Mouse (Mus musculus): ENCODE data around the gene Col5a1.

GRCm38 (mm10) chr2:28068537-28068878 lies 182.3 kb downstream of the Col5a1 start:
- TF ChIP-seq CTCF (IDR thresholded peaks at IDR 0.05; ENCODE audit: borderline replicate concordance, insufficient read depth, low read depth, low read length): no peak
- TF ChIP-seq POLR2A (IDR thresholded peaks at IDR 0.05; ENCODE audit: borderline replicate concordance, insufficient read depth, low read length): no peak

Measured in cerebellum, adult 2 months (tissue).